Mouse (Mus musculus): Measurements from ENCODE around the gene Mark3.

Gene Mark3

DNA sequence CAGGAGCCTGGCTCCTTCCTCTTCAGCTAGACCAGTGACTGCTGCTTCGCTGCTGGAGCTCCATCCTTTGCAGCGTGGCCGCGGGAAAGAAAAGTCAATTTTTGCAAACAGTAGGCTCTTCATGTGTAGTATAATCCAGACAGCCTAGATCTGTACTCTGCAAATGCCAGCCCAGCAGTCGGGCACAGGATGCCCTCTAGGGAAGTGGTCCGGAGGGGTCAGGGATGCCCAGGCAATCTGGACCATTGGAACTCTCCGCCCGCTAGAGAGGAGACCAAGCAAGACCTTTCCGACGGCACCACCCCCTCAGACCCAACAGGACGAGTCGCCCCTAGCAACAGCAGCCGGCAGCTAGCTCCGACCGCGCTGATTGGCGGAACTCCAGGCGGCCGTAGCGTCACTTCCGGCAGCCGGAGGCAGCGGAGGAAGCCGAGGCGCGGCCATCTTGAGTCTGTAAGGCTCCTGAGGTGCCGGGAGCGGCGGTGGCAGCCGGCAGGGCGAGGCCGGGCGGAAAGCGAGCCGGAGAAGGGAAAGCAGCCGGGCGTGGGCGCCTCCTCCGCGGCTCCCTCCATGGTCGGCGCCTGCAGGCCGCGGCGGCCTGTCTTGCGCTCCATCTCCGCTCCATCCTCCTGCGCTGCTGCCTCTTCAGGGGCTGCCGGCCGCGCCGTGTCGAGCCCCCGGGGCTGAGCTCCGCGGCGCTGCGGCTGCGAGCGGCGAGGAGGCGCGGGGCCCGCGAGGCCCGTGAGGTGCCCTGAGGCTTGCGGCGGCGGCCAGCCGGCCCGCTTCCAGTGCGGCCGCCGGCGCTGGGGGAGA lies at the start of gene Mark3:
Gene Mark3, plus strand, starts transcription at position 450 of the 813 bp plus-strand sequence.
- Histone ChIP-seq H3K4me3 (replicated peaks; ENCODE audit: low read length) (peak within 1 kb of the TSS; percentile 96), H3K4me1 (replicated peaks; ENCODE audit: low read depth, low read length) (peaks cover 37% of the 10 kb centered on the region), H3K27me3 (ENCODE audit: insufficient read depth, low read length) (peaks cover 23% of the 10 kb centered on the region), H3K9me3 (ENCODE audit: low read length) (no peaks in the 10 kb centered on the region), H3K36me3 (ENCODE audit: insufficient read depth, low read length) (no peaks in the 10 kb centered on the region)
- TF ChIP-seq NANOG (IDR thresholded peaks at IDR 0.05; ENCODE audit: borderline replicate concordance, low read length): no peak
- no peak for TF ChIP-seq POU5F1 (IDR thresholded peaks at IDR 0.05; ENCODE audit: borderline replicate concordance, low read length)
- TF ChIP-seq CTCF (conservative IDR thresholded peaks at IDR 0.05; ENCODE audit: low read length): no peak

GRCm38 (mm10) chr12:111524883-111525282 lies 49.4 kb upstream of the Mark3 start:
- H3K4me3 ChIP-seq (replicated peaks; ENCODE audit: low read length): no peak overlapping the region
- peaks cover 6% of the 10 kb centered on the region; the same call in 1 of the 2 replicates for H3K9me3 ChIP-seq (ENCODE audit: low read length)
- peaks cover 16% of the 10 kb centered on the region for H3K4me1 ChIP-seq (replicated peaks; ENCODE audit: low read depth, low read length)
- H3K36me3 ChIP-seq (ENCODE audit: insufficient read depth, low read length): no peaks in the 10 kb centered on the region
- TF ChIP-seq NANOG (IDR thresholded peaks at IDR 0.05; ENCODE audit: borderline replicate concordance, low read length): no peak
- TF ChIP-seq POU5F1 (IDR thresholded peaks at IDR 0.05; ENCODE audit: borderline replicate concordance, low read length): no peak
- TF ChIP-seq CTCF (conservative IDR thresholded peaks at IDR 0.05; ENCODE audit: low read length): no peak
- peaks cover 7% of the 10 kb centered on the region for H3K27me3 ChIP-seq (ENCODE audit: insufficient read depth, low read length)

DNA sequence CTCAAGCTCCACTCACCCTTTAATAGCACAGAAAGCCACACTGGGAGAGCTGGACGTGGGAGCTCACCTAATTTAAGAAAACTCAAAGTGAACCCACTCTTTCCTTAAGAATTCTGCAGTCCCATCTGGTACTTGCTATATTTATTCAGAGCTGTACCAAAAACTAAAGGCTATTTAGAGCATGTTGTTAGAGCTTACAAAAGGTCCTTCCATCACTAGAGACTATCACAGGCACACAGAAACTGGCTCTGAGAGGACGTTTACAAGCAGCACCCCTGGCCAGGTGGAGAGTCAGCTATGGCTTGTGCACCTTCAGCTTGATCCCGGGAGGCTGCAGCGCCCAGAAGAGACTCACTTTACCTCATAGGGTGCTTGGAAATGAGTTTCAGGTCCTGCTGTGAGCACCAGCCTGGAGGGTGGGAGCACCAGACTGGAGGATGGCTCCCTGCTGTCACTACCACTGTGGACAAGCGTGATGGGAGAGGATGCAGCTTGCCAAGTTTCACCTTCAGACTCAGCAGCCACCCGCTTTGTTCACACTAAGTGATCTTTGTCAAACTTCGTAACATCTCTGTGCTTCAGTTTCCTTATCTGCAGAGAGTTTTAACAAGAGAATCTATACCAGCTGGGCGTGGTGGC lies 46.6 kb upstream of the Mark3 start:
- Histone ChIP-seq H3K4me3 (replicated peaks; ENCODE audit: low read length) (no peak overlapping the region), H3K9me3 (ENCODE audit: low read length) (no peaks in the 10 kb centered on the region), H3K36me3 (ENCODE audit: insufficient read depth, low read length) (no peaks in the 10 kb centered on the region), H3K4me1 (replicated peaks; ENCODE audit: low read depth, low read length) (peaks cover 12% of the 10 kb centered on the region), H3K27me3 (ENCODE audit: insufficient read depth, low read length) (peaks cover 7% of the 10 kb centered on the region)
- TF ChIP-seq NANOG (IDR thresholded peaks at IDR 0.05; ENCODE audit: borderline replicate concordance, low read length): no peak
- TF ChIP-seq POU5F1 (IDR thresholded peaks at IDR 0.05; ENCODE audit: borderline replicate concordance, low read length): no peak

DNA sequence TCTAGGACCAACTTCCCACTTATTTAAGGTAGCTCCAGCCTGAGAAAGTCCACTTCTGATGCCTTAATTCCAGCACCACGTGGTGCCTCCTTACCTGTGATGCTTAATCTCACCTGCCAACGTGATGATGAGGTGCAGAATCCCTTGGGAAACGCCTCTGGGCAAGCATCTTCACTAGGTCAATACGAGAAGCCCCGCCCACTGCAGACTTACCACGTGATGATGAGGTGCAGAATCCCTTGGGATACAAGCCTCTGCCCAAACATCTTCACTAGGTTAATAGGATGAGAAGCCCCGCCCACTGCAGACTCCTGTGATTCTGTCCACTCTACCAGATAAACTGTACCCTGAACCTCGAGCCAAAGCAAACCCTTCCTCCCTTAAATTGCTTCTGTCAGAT lies 45.1 kb upstream of the Mark3 start:
- H3K36me3 ChIP-seq (ENCODE audit: insufficient read depth, low read length): no peaks in the 10 kb centered on the region
- H3K27me3 ChIP-seq (ENCODE audit: insufficient read depth, low read length): peaks cover 3% of the 10 kb centered on the region; the same call in 1 of the 2 replicates
- peaks cover 22% of the 10 kb centered on the region for H3K4me1 ChIP-seq (replicated peaks; ENCODE audit: low read depth, low read length)
- H3K4me3 ChIP-seq (replicated peaks; ENCODE audit: low read length): no peak overlapping the region
- H3K9me3 ChIP-seq (ENCODE audit: low read length): no peaks in the 10 kb centered on the region
- TF ChIP-seq NANOG (IDR thresholded peaks at IDR 0.05; ENCODE audit: borderline replicate concordance, low read length) (no peak), POU5F1 (IDR thresholded peaks at IDR 0.05; ENCODE audit: borderline replicate concordance, low read length) (no peak), CTCF (conservative IDR thresholded peaks at IDR 0.05; ENCODE audit: low read length) (no peak)

GRCm38 (mm10) chr12:111533096-111533794 lies 41.1 kb upstream of the Mark3 start:
- Histone ChIP-seq H3K4me1 (replicated peaks; ENCODE audit: low read depth, low read length) (peaks cover 44% of the 10 kb centered on the region), H3K9me3 (ENCODE audit: low read length) (no peaks in the 10 kb centered on the region), H3K27me3 (ENCODE audit: insufficient read depth, low read length) (no peaks in the 10 kb centered on the region), H3K4me3 (replicated peaks; ENCODE audit: low read length) (no peak overlapping the region), H3K36me3 (ENCODE audit: insufficient read depth, low read length) (peaks cover 5% of the 10 kb centered on the region; the same call in 1 of the 2 replicates)
- no peak for TF ChIP-seq POU5F1 (IDR thresholded peaks at IDR 0.05; ENCODE audit: borderline replicate concordance, low read length)
- no peak for TF ChIP-seq NANOG (IDR thresholded peaks at IDR 0.05; ENCODE audit: borderline replicate concordance, low read length)
- TF ChIP-seq CTCF (conservative IDR thresholded peaks at IDR 0.05; ENCODE audit: low read length): no peak

- Histone ChIP-seq H3K27me3 (ENCODE audit: insufficient read depth, low read length) (peaks cover 3% of the 10 kb centered on the region; the same call in 1 of the 2 replicates), H3K36me3 (ENCODE audit: insufficient read depth, low read length) (peaks cover 21% of the 10 kb centered on the region), H3K9me3 (ENCODE audit: low read length) (no peaks in the 10 kb centered on the region), H3K4me3 (replicated peaks; ENCODE audit: low read length) (no peak overlapping the region), H3K4me1 (replicated peaks; ENCODE audit: low read depth, low read length) (peaks cover 51% of the 10 kb centered on the region)
- TF ChIP-seq POU5F1 (IDR thresholded peaks at IDR 0.05; ENCODE audit: borderline replicate concordance, low read length): no peak
- no peak for TF ChIP-seq CTCF (conservative IDR thresholded peaks at IDR 0.05; ENCODE audit: low read length)
Measured at GRCm38 (mm10) chr12:111535281-111535680, 39.0 kb upstream of the Mark3 start.

GRCm38 (mm10) chr12:111535762-111536161 lies 38.6 kb upstream of the Mark3 start:
- Histone ChIP-seq H3K4me3 (replicated peaks; ENCODE audit: low read length) (no peak overlapping the region), H3K4me1 (replicated peaks; ENCODE audit: low read depth, low read length) (peaks cover 56% of the 10 kb centered on the region), H3K27me3 (ENCODE audit: insufficient read depth, low read length) (peaks cover 3% of the 10 kb centered on the region; the same call in 1 of the 2 replicates), H3K36me3 (ENCODE audit: insufficient read depth, low read length) (peaks cover 26% of the 10 kb centered on the region), H3K9me3 (ENCODE audit: low read length) (no peaks in the 10 kb centered on the region)
- TF ChIP-seq POU5F1 (IDR thresholded peaks at IDR 0.05; ENCODE audit: borderline replicate concordance, low read length) (no peak), CTCF (conservative IDR thresholded peaks at IDR 0.05; ENCODE audit: low read length) (no peak), NANOG (IDR thresholded peaks at IDR 0.05; ENCODE audit: borderline replicate concordance, low read length) (no peak)

- Histone ChIP-seq H3K4me3 (replicated peaks; ENCODE audit: low read length) (peak overlapping the region; percentile 99), H3K27me3 (ENCODE audit: insufficient read depth, low read length) (peaks cover 3% of the 10 kb centered on the region; the same call in 1 of the 2 replicates), H3K36me3 (ENCODE audit: insufficient read depth, low read length) (peaks cover 35% of the 10 kb centered on the region), H3K4me1 (replicated peaks; ENCODE audit: low read depth, low read length) (peaks cover 65% of the 10 kb centered on the region), H3K9me3 (ENCODE audit: low read length) (no peaks in the 10 kb centered on the region)
- no peak for TF ChIP-seq NANOG (IDR thresholded peaks at IDR 0.05; ENCODE audit: borderline replicate concordance, low read length)
Measured at GRCm38 (mm10) chr12:111536746-111537145, 37.6 kb upstream of the Mark3 start.

All from E14TG2a.4 (cell line).